Mouse (Mus musculus) brain, embryonic 18.5 days (tissue): Measurements from ENCODE around the gene Fbxo33.
A peak's percentile ranks its signal among the peaks of the same experiment; 100 is the strongest.
"Not testable (repeated sequence)": the region's sequence is repeated elsewhere in the genome, so short reads cannot be mapped to it uniquely, and the experiment has no call there.

ENCODE experiments used
- DNase-seq: peaks from one replicate; pipeline ENCODE4 v3.0.0-alpha.2; 2012; ENCODE audit warnings: low read depth, low spot score

Gene Fbxo33

GRCm38 (mm10) chr12:59219325-59220225, at the start of gene Fbxo33:
TSS of gene Fbxo33 (minus strand) at chr12:59219725.
- peak; percentile 94 for DNase-seq

GRCm38 (mm10) chr12:59265942-59266231, 46.4 kb upstream of the Fbxo33 start:
- no peak for DNase-seq

GRCm38 (mm10) chr12:59265207-59265941, 45.8 kb upstream of the Fbxo33 start:
- DNase-seq = peak; percentile 65

GRCm38 (mm10) chr12:59262841-59263240, 43.3 kb upstream of the Fbxo33 start:
- no peak for DNase-seq

GRCm38 (mm10) chr12:59260798-59261197, 41.3 kb upstream of the Fbxo33 start:
- DNase-seq = no peak

GRCm38 (mm10) chr12:59260362-59260761, 40.8 kb upstream of the Fbxo33 start:
- DNase-seq = peak; percentile 63

GRCm38 (mm10) chr12:59259015-59259414, 39.5 kb upstream of the Fbxo33 start:
- no peak for DNase-seq

GRCm38 (mm10) chr12:59250259-59250827, 30.8 kb upstream of the Fbxo33 start:
- no peak for DNase-seq

GRCm38 (mm10) chr12:59248969-59249368, 29.4 kb upstream of the Fbxo33 start:
- no peak for DNase-seq

GRCm38 (mm10) chr12:59241031-59241430, 21.5 kb upstream of the Fbxo33 start:
- DNase-seq = not testable (repeated sequence)

- no peak for DNase-seq
Observed at GRCm38 (mm10) chr12:59238434-59238833, 18.9 kb upstream of the Fbxo33 start.

- no peak for DNase-seq
Observed at GRCm38 (mm10) chr12:59228401-59228800, 8.9 kb upstream of the Fbxo33 start.

- no peak for DNase-seq
Observed at GRCm38 (mm10) chr12:59218640-59219321, 744 bp downstream of the Fbxo33 start.

GRCm38 (mm10) chr12:59217331-59217730, 2.2 kb downstream of the Fbxo33 start:
- DNase-seq = no peak

GRCm38 (mm10) chr12:59216676-59217266, 2.8 kb downstream of the Fbxo33 start:
- no peak for DNase-seq

GRCm38 (mm10) chr12:59216176-59216575, 3.3 kb downstream of the Fbxo33 start:
- no peak for DNase-seq

- DNase-seq = no peak
Observed at GRCm38 (mm10) chr12:59207814-59208213, 11.7 kb downstream of the Fbxo33 start.

GRCm38 (mm10) chr12:59207000-59207390, 12.5 kb downstream of the Fbxo33 start:
- no peak for DNase-seq

GRCm38 (mm10) chr12:59206208-59206999, 13.1 kb downstream of the Fbxo33 start:
- DNase-seq = no peak

GRCm38 (mm10) chr12:59205571-59205970, 14.0 kb downstream of the Fbxo33 start:
- no peak for DNase-seq

GRCm38 (mm10) chr12:59199361-59199760, 20.2 kb downstream of the Fbxo33 start:
- no peak for DNase-seq
